Mouse (Mus musculus): ENCODE data around the gene Stambpl1.

DNA sequence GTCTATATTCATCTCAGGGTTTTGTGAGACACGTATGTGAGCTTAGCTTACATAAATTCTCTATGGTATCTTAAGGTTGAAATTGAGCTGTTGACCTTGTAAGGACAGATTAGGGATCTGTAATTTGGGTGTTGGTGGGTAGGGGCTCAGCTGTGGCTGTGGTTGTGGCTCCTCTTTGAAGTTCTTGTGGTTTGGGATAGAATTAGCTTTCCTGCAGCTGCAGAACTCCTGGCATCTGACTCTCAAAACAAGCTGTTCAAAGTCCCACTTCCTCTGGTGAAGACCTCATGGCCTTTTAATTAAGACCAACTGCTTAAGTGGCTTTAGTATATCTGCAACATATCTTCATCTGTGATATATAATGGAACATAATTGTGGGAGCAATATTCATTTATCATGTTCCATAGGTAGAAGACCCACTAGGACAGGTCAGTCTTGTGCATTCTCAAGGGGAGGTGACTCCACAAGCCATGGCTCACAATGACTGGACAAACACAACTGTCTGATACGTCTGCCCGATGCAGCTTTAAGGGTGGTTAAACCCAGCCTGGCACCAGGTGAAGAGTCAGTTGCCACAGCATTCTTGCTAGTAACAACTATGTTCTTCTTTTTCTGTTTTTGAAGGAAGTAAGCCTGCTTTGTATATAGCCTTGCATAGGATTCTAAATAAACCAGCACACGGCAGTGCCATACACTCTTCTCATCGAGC is 27.4 kb downstream of the Stambpl1 start:
- TF ChIP-seq CTCF (conservative IDR thresholded peaks at IDR 0.05; ENCODE audit: insufficient read depth, insufficient read length, low read depth, low read length) (no peak), POLR2A (IDR thresholded peaks at IDR 0.05; ENCODE audit: low read depth, low read length) (no peak)
